Mouse (Mus musculus) olfactory bulb, adult 2 months (tissue): ENCODE data around the gene Stard8.

Experiments
- CTCF ChIP-seq: fragments of 200-500 bp; IDR thresholded peaks from 2 replicates; pipeline ENCODE4 v1.5.1; 2012; ENCODE audit warnings: low read depth, mild to moderate bottlenecking, low read length, moderate library complexity; ENCODE audit not compliant: insufficient read depth
- POLR2A ChIP-seq: fragments of 200-500 bp; IDR thresholded peaks from 2 replicates; pipeline ENCODE4 v1.6.1; 2012; ENCODE audit warnings: mild to moderate bottlenecking, low read depth, low read length, moderate library complexity; ENCODE audit not compliant: insufficient read depth

DNA sequence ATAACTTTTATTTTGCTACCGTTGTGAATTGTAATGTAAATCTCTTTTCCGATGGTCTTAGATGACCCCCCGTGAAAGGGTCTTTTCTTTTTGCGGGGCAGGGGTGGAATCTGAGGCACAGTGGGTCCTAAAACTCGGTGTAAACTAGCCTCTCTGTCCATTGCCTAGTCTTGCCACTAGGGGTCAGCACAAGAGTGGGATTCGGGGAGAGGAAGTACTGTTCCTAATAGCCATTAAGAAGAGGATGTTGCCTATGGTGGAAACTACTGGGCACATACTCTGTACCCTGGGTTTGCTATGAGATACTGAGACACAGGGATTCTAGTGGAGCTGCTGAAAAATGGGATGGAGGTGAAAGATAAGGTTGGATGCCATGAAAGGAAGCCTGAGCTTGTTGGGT, 13.5 kb upstream of the Stard8 start:
- no peak for TF ChIP-seq POLR2A
- TF ChIP-seq CTCF, result no peak
